Mouse (Mus musculus) midbrain, embryonic 12.5 days (tissue): Measurements from ENCODE around the gene Negr1. TPM values are rescaled to one million over a fixed set of nuclear protein-coding genes. Genes with fewer than 3 reads are reported as not detected.

ENCODE experiments used
- ATAC-seq: fragments of 200-750 bp; cut with Nextera tagmentation; 2 replicates; pipeline ENCODE4 v1.8.0; 2017; ENCODE audit warnings: low read depth, moderate TSS enrichment, moderate library complexity; ENCODE audit not compliant: low FRiP score
- H3K27ac ChIP-seq: fragments of 300-500 bp; sonication (generic); replicated peaks from 2 replicates; pipeline ENCODE4 v1.5.1; 2016; ENCODE audit warnings: mild to moderate bottlenecking
- H3K27me3 ChIP-seq: fragments of 300-500 bp; sonication (generic); 2 replicates; pipeline ENCODE4 v1.6.1; 2016; ENCODE audit warnings: mild to moderate bottlenecking
- H3K36me3 ChIP-seq: fragments of 300-500 bp; sonication (generic); 2 replicates; pipeline ENCODE4 v1.6.1; 2016
- H3K4me1 ChIP-seq: fragments of 300-500 bp; sonication (generic); 2 replicates; pipeline ENCODE4 v1.6.1; 2016
- H3K4me2 ChIP-seq: fragments of 300-500 bp; sonication (generic); replicated peaks from 2 replicates; pipeline ENCODE4 v1.6.1; 2016; ENCODE audit warnings: mild to moderate bottlenecking, moderate library complexity
- H3K4me3 ChIP-seq: fragments of 300-500 bp; sonication (generic); 2 replicates; pipeline ENCODE4 v1.5.1; 2016; ENCODE audit warnings: mild to moderate bottlenecking
- H3K9ac ChIP-seq: fragments of 300-500 bp; sonication (generic); replicated peaks from 2 replicates; pipeline ENCODE4 v1.6.1; 2016; ENCODE audit warnings: mild to moderate bottlenecking, moderate library complexity
- H3K9me3 ChIP-seq: fragments of 300-500 bp; sonication (generic); 2 replicates; pipeline ENCODE4 v1.6.1; 2016; ENCODE audit warnings: mild to moderate bottlenecking
- WGBS: fragments of 180-500 bp; shearing (Covaris S2); methylation state at CpG from one replicate; pipeline ENCODE4 v1.1.7; 2016; 5-methylcytosine and 5-hydroxymethylcytosine counted together
- polyA plus RNA-seq: library from polyadenylated mRNA; unstranded; fragments of >200 nt; fragmentation: Nextera tagmentation; extraction: Ambion mirVana; gene quantifications from 2 replicates; pipeline ENCODE4 v1.2.1, GENCODE M21; 2016

Gene Negr1
- polyA plus RNA-seq, 1 experiment from 2014 or later: 12.8 TPM

DNA sequence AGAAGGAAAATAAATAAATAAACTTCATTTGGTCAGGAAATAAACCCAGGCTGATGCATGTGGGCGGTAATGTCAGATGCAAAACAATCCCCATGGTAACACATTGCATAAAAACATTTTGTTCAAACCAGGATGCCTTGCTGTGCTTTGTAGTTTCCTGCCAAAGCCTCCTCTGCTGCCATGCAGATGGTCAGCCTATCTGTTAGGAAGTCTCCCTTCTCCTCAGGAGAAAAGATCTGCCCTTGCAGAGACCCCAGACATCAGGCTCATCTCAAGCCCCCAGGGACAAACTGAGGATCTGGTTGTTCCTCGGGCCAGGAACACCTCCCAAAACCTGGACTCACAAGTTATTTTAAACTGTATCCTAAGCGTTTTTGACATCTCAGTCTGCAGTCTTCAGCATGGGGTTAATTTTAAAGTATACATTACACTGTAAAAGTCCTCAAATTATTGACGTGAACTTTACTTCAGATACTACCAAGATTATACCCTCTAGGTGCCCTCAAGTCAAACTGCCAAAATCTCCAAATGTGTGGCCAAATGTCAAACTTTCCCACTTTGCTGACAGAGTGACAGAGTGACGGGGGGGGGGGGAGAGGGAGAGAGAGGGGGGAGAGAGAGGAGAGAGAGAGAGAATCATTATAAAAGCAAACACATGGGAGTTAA lies 366.9 kb downstream of the Negr1 start:
- no peak overlapping the region for H3K9ac ChIP-seq
- H3K4me3 ChIP-seq: no peak overlapping the region
- no peaks in the 10 kb centered on the region for H3K9me3 ChIP-seq
- no peaks in the 10 kb centered on the region for H3K4me1 ChIP-seq
- ATAC-seq: no peak
- H3K4me2 ChIP-seq: no peak overlapping the region
- 80% methylated on average over 5 of the region's 5 CpGs for WGBS
- no peak overlapping the region for H3K27ac ChIP-seq
- H3K27me3 ChIP-seq: no peaks in the 10 kb centered on the region
- H3K36me3 ChIP-seq: no peaks in the 10 kb centered on the region

DNA sequence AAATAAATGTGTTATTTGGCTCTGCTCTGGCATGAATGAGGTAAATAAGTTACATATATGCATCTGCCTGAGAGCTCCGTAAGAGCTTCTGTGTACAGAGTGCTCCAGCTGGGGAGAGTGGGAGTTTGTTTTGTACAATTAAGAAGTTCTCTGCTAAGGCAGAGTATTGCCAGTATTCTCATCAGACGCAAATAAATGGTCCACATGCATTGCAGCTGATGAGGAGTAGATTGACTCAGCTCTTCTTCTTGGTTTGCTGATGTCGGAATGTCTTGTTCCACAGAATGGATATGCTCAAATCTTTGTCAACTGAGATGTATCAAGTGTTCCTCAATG lies 367.4 kb downstream of the Negr1 start:
- Histone ChIP-seq H3K36me3 (no peaks in the 10 kb centered on the region), H3K4me1 (no peaks in the 10 kb centered on the region), H3K27me3 (no peaks in the 10 kb centered on the region), H3K9ac (no peak overlapping the region), H3K27ac (no peak overlapping the region), H3K4me2 (no peak overlapping the region), H3K4me3 (no peak overlapping the region), H3K9me3 (no peaks in the 10 kb centered on the region)
- 83% methylated on average over 3 of the region's 3 CpGs for WGBS
- ATAC-seq: no peak

DNA sequence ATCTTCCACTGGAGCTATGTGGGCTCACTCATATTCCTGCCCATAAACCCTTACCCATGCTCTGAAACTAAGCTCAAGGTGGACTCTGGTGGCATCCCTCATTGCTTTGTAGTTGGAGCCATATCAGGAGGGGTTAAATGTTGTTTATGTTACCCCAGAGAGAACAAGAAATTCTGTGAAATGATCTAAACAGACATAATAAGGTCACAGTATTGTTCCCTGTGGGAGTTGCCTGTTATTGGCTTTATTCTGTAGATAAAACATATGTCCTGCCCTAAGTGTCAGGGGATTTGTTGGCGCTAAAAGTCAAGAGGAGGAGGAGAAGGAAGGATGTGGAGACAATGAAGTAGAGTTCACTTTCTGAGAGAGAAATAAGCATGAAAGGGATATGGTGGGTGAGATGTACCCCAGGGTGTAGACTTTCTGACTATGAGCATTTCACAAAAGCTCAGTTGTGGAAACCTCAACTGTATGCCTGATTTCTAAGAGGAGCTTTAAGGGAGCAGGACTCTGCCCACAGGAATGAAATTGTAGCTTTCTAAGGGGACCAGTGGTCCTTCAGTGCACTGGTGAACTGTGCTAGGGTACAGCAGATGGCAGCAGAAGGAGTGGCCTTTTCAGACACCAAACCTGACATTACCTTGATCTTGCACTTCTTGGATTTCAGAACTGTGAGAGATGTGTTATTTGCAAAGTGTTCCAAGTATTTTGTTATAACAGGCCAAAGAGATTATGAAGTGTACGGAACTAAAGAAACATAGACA lies 368.3 kb downstream of the Negr1 start:
- no peaks in the 10 kb centered on the region for H3K9me3 ChIP-seq
- no peak overlapping the region for H3K9ac ChIP-seq
- H3K27ac ChIP-seq: no peak overlapping the region
- no peak overlapping the region for H3K4me3 ChIP-seq
- no peaks in the 10 kb centered on the region for H3K4me1 ChIP-seq
- no peaks in the 10 kb centered on the region for H3K36me3 ChIP-seq
- 89% methylated on average over 2 of the region's 2 CpGs for WGBS
- H3K27me3 ChIP-seq: no peaks in the 10 kb centered on the region
- no peak for ATAC-seq
- H3K4me2 ChIP-seq: no peak overlapping the region

DNA sequence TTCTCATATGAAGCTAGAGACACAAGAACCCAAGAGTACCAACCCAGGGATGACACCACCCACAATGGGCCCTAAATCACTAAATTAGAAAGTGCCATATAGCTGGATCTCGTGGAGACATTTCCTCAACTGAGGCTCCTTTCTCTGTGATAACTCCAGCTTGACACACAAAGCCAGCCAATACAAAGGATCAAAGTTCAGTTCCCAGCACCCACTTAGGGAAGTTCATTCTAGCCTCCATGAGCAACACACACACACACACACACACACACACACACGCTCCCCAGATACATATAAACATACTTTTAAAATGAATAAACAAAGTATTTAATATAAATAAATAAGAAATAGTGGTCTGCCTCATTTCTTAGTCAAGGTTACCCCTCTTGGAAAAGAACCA lies 369.4 kb downstream of the Negr1 start:
- no peak for ATAC-seq
- Histone ChIP-seq H3K9me3 (no peaks in the 10 kb centered on the region), H3K4me3 (no peak overlapping the region), H3K36me3 (no peaks in the 10 kb centered on the region), H3K27me3 (no peaks in the 10 kb centered on the region), H3K4me2 (no peak overlapping the region), H3K27ac (no peak overlapping the region), H3K9ac (no peak overlapping the region), H3K4me1 (no peaks in the 10 kb centered on the region)
- WGBS: 91% methylated on average over 2 of the region's 2 CpGs

DNA sequence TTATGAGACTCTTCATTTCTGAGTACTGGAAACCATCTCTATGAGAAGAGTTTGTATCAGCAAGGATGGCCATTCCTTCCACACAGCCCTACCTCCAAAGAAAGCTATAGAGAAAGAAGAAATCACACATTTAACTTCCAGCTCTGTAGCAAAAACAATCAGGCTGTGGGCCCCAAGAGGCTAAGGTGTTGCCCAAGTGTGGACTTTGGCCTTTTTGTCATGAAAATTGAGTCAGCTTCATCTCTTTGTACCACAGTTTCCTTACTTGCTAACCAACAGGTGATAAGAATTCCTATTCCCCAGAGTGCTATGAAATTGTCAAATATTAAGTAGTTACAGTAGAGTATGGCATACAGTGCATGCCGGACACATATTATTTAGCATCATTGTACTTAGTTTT lies 369.9 kb downstream of the Negr1 start:
- Histone ChIP-seq H3K36me3 (no peaks in the 10 kb centered on the region), H3K9me3 (no peaks in the 10 kb centered on the region), H3K4me2 (no peak overlapping the region), H3K4me1 (no peaks in the 10 kb centered on the region), H3K27ac (no peak overlapping the region), H3K9ac (no peak overlapping the region), H3K27me3 (no peaks in the 10 kb centered on the region), H3K4me3 (no peak overlapping the region)
- no peak for ATAC-seq
- WGBS: 97% methylated on average over 1 of the region's 1 CpGs

DNA sequence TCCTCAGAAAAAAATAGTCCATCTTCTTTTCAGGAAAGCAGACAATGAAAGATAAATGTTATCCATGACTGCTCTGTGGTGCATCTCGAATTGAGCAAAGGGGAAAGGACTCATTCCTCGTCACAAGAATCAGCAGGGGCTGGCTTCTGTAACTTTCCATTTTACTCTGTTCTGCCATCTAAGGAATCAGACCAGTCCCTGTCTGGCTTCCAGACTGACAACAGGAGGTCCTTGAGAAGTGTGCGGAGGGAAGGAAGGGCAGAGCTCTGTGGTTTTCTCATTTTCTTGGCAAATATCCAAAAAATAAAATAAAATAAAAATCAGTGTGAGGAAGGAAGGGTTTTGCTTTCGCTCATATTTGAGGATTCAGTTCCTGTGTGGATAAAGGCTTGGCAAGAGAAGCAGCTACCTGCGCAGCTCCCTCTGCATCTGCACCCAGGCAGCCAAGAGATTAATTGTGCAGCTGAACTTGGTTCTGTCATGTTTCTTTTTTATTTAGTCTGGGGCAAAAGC lies 373.2 kb downstream of the Negr1 start:
- H3K9me3 ChIP-seq: no peaks in the 10 kb centered on the region
- no peak overlapping the region for H3K27ac ChIP-seq
- H3K4me3 ChIP-seq: no peak overlapping the region
- no peak overlapping the region for H3K9ac ChIP-seq
- no peak overlapping the region for H3K4me2 ChIP-seq
- no peaks in the 10 kb centered on the region for H3K36me3 ChIP-seq
- no peak for ATAC-seq
- H3K4me1 ChIP-seq: no peaks in the 10 kb centered on the region
- H3K27me3 ChIP-seq: no peaks in the 10 kb centered on the region
- WGBS: 68% methylated on average over 5 of the region's 5 CpGs

DNA sequence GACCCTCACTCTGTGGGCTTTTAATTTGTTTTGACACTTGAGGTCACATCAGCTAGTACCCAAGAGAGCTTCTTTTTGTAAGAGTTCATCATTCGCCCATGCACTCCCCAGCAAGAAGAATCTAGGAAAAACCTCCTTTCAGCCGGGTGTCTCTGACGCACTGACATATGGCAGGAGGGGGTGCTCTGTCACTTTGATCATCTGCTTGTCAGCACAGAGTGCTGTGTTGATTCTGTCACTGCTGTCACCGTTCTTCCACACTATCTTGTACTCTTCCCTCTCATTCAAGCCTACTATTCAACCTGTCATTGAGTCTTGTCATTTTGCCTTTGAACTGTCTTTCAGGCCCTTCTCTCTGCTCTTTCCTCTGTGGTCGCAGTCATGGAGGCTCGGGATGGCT lies 385.8 kb downstream of the Negr1 start:
- H3K4me3 ChIP-seq: no peak overlapping the region
- H3K4me1 ChIP-seq: no peaks in the 10 kb centered on the region; the same call in 1 of the 2 replicates
- H3K4me2 ChIP-seq: no peak overlapping the region
- H3K9me3 ChIP-seq: no peaks in the 10 kb centered on the region
- H3K27ac ChIP-seq: no peak overlapping the region
- no peaks in the 10 kb centered on the region for H3K27me3 ChIP-seq
- ATAC-seq: peak; percentile 63
- WGBS: 53% methylated on average over 6 of the region's 6 CpGs
- no peaks in the 10 kb centered on the region for H3K36me3 ChIP-seq
- no peak overlapping the region for H3K9ac ChIP-seq

DNA sequence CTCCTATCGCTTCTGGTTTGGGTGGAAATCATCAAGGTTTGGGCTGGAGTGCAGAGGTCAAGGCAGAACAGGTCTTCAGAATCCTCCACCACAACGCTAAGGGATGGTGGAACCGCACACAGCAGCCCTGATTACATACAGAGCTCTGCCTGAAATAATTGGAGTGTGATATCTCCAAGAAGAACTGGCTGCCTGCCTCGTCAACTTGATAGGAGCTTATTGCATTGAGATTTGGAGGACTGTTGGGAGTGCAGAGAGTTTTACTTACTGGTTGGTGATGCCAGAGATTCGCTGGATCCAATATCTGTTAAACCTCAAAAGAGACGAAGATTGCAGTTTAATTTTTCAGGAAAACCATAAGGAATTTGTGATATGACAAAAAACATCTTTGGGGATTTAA lies 391.4 kb downstream of the Negr1 start:
- no peak overlapping the region for H3K27ac ChIP-seq
- H3K9me3 ChIP-seq: no peaks in the 10 kb centered on the region
- WGBS: 80% methylated on average over 6 of the region's 6 CpGs
- no peak overlapping the region for H3K9ac ChIP-seq
- ATAC-seq: no peak
- no peak overlapping the region for H3K4me2 ChIP-seq
- no peaks in the 10 kb centered on the region for H3K4me1 ChIP-seq
- H3K4me3 ChIP-seq: no peak overlapping the region
- H3K36me3 ChIP-seq: no peaks in the 10 kb centered on the region
- H3K27me3 ChIP-seq: no peaks in the 10 kb centered on the region

DNA sequence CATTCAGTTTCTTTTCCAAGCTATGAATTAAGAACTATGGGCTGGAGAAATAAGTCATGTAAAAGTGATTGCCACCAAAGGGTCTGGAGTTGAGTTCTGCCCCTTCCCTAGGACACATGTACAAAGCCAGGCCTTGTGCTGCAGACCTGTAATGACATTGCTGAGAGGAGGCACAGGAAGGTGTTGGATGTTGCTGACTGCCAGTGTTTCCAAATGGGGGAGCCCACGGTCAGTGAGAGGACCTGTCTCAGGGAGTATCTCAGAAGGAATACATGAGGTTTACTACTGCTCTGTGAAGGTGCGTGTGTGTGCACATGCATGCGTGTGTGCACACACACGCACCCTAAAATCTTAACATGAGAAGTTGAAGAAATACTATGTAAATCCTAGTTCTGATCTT lies 393.5 kb downstream of the Negr1 start:
- H3K27ac ChIP-seq: no peak overlapping the region
- 90% methylated on average over 4 of the region's 4 CpGs for WGBS
- no peak overlapping the region for H3K4me3 ChIP-seq
- H3K4me2 ChIP-seq: no peak overlapping the region
- no peak overlapping the region for H3K9ac ChIP-seq
- no peak for ATAC-seq
- no peaks in the 10 kb centered on the region for H3K36me3 ChIP-seq
- no peaks in the 10 kb centered on the region for H3K4me1 ChIP-seq
- no peaks in the 10 kb centered on the region for H3K9me3 ChIP-seq
- H3K27me3 ChIP-seq: no peaks in the 10 kb centered on the region

DNA sequence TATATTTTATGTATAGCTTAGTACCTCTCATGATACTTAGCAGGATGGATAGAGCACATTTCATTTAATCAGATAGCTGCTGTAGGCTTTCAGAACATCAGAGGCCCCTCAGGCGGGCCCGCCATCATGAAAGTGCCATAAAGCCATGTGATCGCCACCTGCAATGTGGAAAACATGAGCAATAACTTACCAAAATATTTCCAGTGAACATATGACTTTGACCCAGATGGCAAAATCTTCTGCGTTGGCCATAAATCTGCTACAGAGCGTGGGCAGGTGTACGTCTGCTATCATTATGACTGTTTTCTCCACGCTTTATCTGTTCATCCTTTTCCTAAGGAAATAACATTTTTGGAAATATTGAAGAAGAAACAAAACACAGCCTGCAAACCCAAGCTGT lies 397.0 kb downstream of the Negr1 start:
- no peak overlapping the region for H3K9ac ChIP-seq
- no peaks in the 10 kb centered on the region for H3K36me3 ChIP-seq
- 96% methylated on average over 7 of the region's 7 CpGs for WGBS
- H3K9me3 ChIP-seq: no peaks in the 10 kb centered on the region
- no peaks in the 10 kb centered on the region for H3K4me1 ChIP-seq
- ATAC-seq: no peak
- H3K4me2 ChIP-seq: no peak overlapping the region
- no peak overlapping the region for H3K27ac ChIP-seq
- no peak overlapping the region for H3K4me3 ChIP-seq
- H3K27me3 ChIP-seq: no peaks in the 10 kb centered on the region

DNA sequence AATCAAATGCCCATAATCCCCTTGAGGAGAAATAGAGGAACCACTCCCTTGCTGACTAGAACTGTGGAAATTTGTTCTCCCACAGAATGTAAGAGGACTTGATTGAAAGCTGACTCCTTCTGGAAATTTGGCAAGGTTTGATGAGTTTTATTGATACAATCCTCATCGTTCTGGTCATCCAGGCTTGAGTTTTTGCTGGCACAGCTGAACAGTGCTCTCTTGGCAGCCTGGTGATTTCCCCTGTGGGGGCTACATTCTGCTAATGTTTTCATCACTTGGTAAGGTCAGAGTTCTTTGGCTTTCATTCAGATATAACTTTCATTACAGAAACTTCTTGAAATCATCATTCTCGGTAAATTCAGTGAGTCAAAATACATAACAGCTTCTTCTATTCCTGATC lies 407.2 kb downstream of the Negr1 start:
- Histone ChIP-seq H3K4me3 (no peak overlapping the region), H3K9ac (no peak overlapping the region), H3K4me1 (no peaks in the 10 kb centered on the region), H3K9me3 (no peaks in the 10 kb centered on the region), H3K27me3 (no peaks in the 10 kb centered on the region), H3K4me2 (no peak overlapping the region), H3K36me3 (no peaks in the 10 kb centered on the region), H3K27ac (no peak overlapping the region)
- 76% methylated on average over 2 of the region's 2 CpGs for WGBS
- ATAC-seq: no peak

DNA sequence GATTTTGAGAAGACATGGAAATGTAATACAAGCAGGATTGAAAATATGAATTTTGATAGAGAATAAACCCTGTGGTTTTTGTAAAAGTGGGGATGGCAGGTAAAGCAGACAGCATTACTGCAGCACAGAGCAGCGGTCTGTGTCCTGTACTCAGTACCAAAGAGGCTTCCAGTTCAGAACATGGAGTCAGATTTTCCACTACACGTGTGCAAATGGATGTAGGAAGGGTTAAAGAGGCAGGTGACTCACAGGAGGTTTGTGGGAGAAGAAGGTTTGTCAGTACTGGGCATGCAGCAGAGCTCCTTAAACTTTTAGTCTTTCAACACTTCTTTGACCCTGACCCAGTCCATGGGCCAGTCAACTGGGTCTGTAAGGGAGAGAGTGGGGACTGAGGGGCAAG lies 409.5 kb downstream of the Negr1 start:
- Histone ChIP-seq H3K36me3 (no peaks in the 10 kb centered on the region), H3K4me2 (no peak overlapping the region), H3K9ac (no peak overlapping the region), H3K4me1 (no peaks in the 10 kb centered on the region), H3K9me3 (no peaks in the 10 kb centered on the region), H3K27me3 (no peaks in the 10 kb centered on the region), H3K4me3 (no peak overlapping the region), H3K27ac (no peak overlapping the region)
- 74% methylated on average over 2 of the region's 2 CpGs for WGBS
- ATAC-seq: no peak
